Mouse (Mus musculus) intestine, postnatal 0 days (tissue): ENCODE results near the gene 4933414I15Rik. TPM values are rescaled to one million over a fixed set of nuclear protein-coding genes. Genes with fewer than 3 reads are reported as not detected.

ENCODE experiments used
- ATAC-seq: fragments of 200-750 bp; cut with Nextera tagmentation; 2 replicates; pipeline ENCODE4 v1.8.0; 2017; ENCODE audit warnings: mild to moderate bottlenecking, moderate TSS enrichment, moderate library complexity
- H3K27ac ChIP-seq: fragments of 300-500 bp; sonication (generic); 2 replicates; pipeline ENCODE4 v1.5.1; 2014; ENCODE audit warnings: mild to moderate bottlenecking, low read depth, low read length, moderate library complexity
- H3K27me3 ChIP-seq: fragments of 300-500 bp; sonication (generic); replicated peaks from 2 replicates; pipeline ENCODE4 v1.6.1; 2014; ENCODE audit warnings: low read length, mixed read lengths; ENCODE audit not compliant: control insufficient read depth, insufficient read depth
- H3K36me3 ChIP-seq: fragments of 300-500 bp; sonication (generic); 2 replicates; pipeline ENCODE4 v1.6.1; 2014; ENCODE audit warnings: mild to moderate bottlenecking, moderate library complexity; ENCODE audit not compliant: control insufficient read depth, insufficient read depth
- H3K4me1 ChIP-seq: fragments of 300-500 bp; sonication (generic); replicated peaks from 2 replicates; pipeline ENCODE4 v1.6.1; 2014; ENCODE audit warnings: antibody characterized with exemption, low read length, mixed read lengths; ENCODE audit not compliant: control insufficient read depth, insufficient read depth
- H3K4me2 ChIP-seq: fragments of 300-500 bp; sonication (generic); replicated peaks from 2 replicates; pipeline ENCODE4 v1.6.1; 2014; ENCODE audit warnings: low read depth, mild to moderate bottlenecking, moderate library complexity
- H3K4me3 ChIP-seq: fragments of 300-500 bp; sonication (generic); 2 replicates; pipeline ENCODE4 v1.5.1; 2014; ENCODE audit warnings: low read depth, low read length
- H3K9ac ChIP-seq: fragments of 300-500 bp; sonication (generic); 2 replicates; pipeline ENCODE4 v1.6.1; 2014; ENCODE audit warnings: mild to moderate bottlenecking, low read depth, low read length
- H3K9me3 ChIP-seq: fragments of 300-500 bp; sonication (generic); 2 replicates; pipeline ENCODE4 v1.6.1; 2016; ENCODE audit warnings: mixed run types; ENCODE audit not compliant: control insufficient read depth
- CTCF ChIP-seq: sonication (generic); IDR thresholded peaks from 2 replicates; pipeline ENCODE4 v1.5.1; 2016; ENCODE audit warnings: low read depth, mild to moderate bottlenecking, control low read depth, antibody characterized with exemption, moderate library complexity
- WGBS: fragments of 180-500 bp; shearing (Covaris S2); extraction: QIAGEN DNeasy Blood & Tissue Kit; methylation state at CpG from one replicate; pipeline ENCODE4 v1.1.7; 2014; 5-methylcytosine and 5-hydroxymethylcytosine counted together
- polyA plus RNA-seq: library from polyadenylated mRNA; unstranded; fragments of >200 nt; fragmentation: Nextera tagmentation; extraction: Ambion mirVana; gene quantifications from 2 replicates; pipeline ENCODE4 v1.2.1, GENCODE M21; 2015

Gene 4933414I15Rik
- polyA plus RNA-seq, 1 experiment from 2014 or later, result not detected

GRCm38 (mm10) chr11:50931021-50931420 is 12.5 kb downstream of the 4933414I15Rik start:
- no peak overlapping the region for H3K27ac ChIP-seq
- H3K9ac ChIP-seq, result peak overlapping the region; percentile 41; the same call in 1 of the 2 replicates
- peak overlapping the region; percentile 85 for H3K4me2 ChIP-seq
- H3K27me3 ChIP-seq, result 0 out of 2 replicates have a peak, but pooled peaks cover 4% of the 10 kb centered on the region
- H3K4me1 ChIP-seq, result no peaks in the 10 kb centered on the region
- no peaks in the 10 kb centered on the region for H3K36me3 ChIP-seq
- H3K9me3 ChIP-seq, result no peaks in the 10 kb centered on the region
- no peak for TF ChIP-seq CTCF
- peak overlapping the region; percentile 73 for H3K4me3 ChIP-seq
- WGBS, result under 1% methylated on average over 16 of the region's 16 CpGs
- ATAC-seq, result peak; percentile 37

DNA sequence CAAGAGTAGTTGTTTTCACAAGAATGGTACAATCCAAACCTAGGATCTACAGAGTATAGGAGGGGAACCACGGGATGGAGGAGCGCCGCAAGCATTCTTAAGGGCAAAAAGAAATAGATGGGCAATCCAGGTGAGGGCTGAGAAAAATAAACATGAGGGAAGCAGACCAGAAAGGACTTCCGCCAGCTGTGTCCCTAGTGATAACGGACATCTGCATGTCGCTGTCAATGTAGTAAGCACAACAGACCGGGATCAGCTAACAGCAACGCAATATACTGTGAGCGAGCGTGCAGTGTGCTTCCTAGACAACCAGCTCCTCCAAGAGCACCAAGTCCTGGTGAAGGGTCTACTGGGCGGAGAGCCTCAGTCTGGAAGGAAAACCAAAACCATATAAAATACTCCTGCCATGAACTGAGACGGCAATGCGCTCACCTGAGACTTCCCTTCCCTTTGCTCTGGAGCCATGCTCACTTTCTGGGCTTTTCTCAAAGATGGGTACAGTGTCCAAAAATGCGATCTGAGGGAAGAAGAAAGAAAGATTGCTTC is 13.0 kb downstream of the 4933414I15Rik start:
- no peaks in the 10 kb centered on the region for H3K36me3 ChIP-seq
- H3K27ac ChIP-seq, result no peak overlapping the region
- peak overlapping the region; percentile 41; the same call in 1 of the 2 replicates for H3K9ac ChIP-seq
- peak overlapping the region; percentile 73 for H3K4me3 ChIP-seq
- no peaks in the 10 kb centered on the region for H3K4me1 ChIP-seq
- H3K9me3 ChIP-seq, result no peaks in the 10 kb centered on the region
- no peak for ATAC-seq
- 12% methylated on average over 14 of the region's 14 CpGs for WGBS
- TF ChIP-seq CTCF, result no peak
- H3K27me3 ChIP-seq, result 0 out of 2 replicates have a peak, but pooled peaks cover 4% of the 10 kb centered on the region
- peak overlapping the region; percentile 85 for H3K4me2 ChIP-seq

- Histone ChIP-seq H3K4me2 (peak within 1 kb of the TSS; percentile 90), H3K36me3 (0 out of 2 replicates have a peak, but pooled peaks cover under 1% of the 10 kb centered on the region), H3K4me1 (no peaks in the 10 kb centered on the region), H3K9me3 (no peaks in the 10 kb centered on the region), H3K4me3 (peak within 1 kb of the TSS; percentile 87), H3K27ac (no peak within 1 kb of the TSS), H3K27me3 (no peaks in the 10 kb centered on the region), H3K9ac (peak within 1 kb of the TSS; percentile 60)
- under 1% methylated on average over 47 of the region's 47 CpGs for WGBS
- peak; percentile 82 for TF ChIP-seq CTCF
- peak; percentile 97 for ATAC-seq
These were observed 27.8 kb downstream of the 4933414I15Rik start, which contains the start of gene Zfp2 for GRCm38 (mm10) chr11:50915671-50916320. Gene Zfp2 (minus strand): TSS chr11:50916165.

- 0 out of 2 replicates have a peak, but pooled peaks cover 11% of the 10 kb centered on the region for H3K36me3 ChIP-seq
- no peak overlapping the region for H3K4me3 ChIP-seq
- ATAC-seq, result no peak
- no peak for TF ChIP-seq CTCF
- no peak overlapping the region for H3K9ac ChIP-seq
- H3K27me3 ChIP-seq, result no peaks in the 10 kb centered on the region
- no peak overlapping the region for H3K27ac ChIP-seq
- H3K9me3 ChIP-seq, result no peaks in the 10 kb centered on the region
- 96% methylated on average over 3 of the region's 3 CpGs for WGBS
- H3K4me2 ChIP-seq, result no peak overlapping the region
- H3K4me1 ChIP-seq, result no peaks in the 10 kb centered on the region
These were observed 29.1 kb downstream of the 4933414I15Rik start for GRCm38 (mm10) chr11:50914461-50914860.

- Histone ChIP-seq H3K4me2 (no peak overlapping the region), H3K36me3 (peaks cover 19% of the 10 kb centered on the region), H3K9ac (no peak overlapping the region), H3K27ac (no peak overlapping the region), H3K4me3 (no peak overlapping the region), H3K9me3 (no peaks in the 10 kb centered on the region), H3K27me3 (no peaks in the 10 kb centered on the region), H3K4me1 (no peaks in the 10 kb centered on the region)
- WGBS, result 81% methylated on average over 1 of the region's 1 CpGs
- no peak for TF ChIP-seq CTCF
- ATAC-seq, result no peak
These were observed 30.3 kb downstream of the 4933414I15Rik start for GRCm38 (mm10) chr11:50913301-50913700.

DNA sequence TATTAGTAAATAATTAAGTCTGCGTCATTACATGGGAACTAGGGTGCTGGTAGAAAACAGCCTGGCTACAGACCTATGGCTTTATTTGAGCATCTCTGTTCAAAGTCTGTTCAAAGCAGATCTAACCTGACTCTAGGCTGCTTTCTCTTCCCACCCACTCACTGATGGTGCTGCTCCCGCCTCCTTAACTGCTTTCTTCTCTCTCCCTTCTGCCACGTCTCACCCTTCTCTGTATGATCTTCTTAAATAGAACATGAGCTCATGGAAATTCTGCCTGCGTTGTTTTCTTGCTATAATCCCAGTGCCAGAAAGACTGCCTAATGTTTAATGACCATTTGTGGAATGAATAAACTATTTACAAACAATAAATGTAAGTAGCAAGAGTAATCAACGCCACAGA is 35.4 kb downstream of the 4933414I15Rik start:
- peaks cover 62% of the 10 kb centered on the region for H3K36me3 ChIP-seq
- TF ChIP-seq CTCF, result no peak
- 91% methylated on average over 5 of the region's 5 CpGs for WGBS
- H3K4me1 ChIP-seq, result no peaks in the 10 kb centered on the region
- ATAC-seq, result no peak
- no peak overlapping the region for H3K4me2 ChIP-seq
- H3K4me3 ChIP-seq, result no peak overlapping the region
- H3K27ac ChIP-seq, result no peak overlapping the region; the same call in 1 of the 2 replicates
- H3K9me3 ChIP-seq, result no peaks in the 10 kb centered on the region
- no peaks in the 10 kb centered on the region for H3K27me3 ChIP-seq
- H3K9ac ChIP-seq, result no peak overlapping the region
